Mouse (Mus musculus) heart, embryonic 16.5 days (tissue): Measurements from ENCODE around the gene Atp23. TPM values are rescaled to one million over a fixed set of nuclear protein-coding genes. Genes with fewer than 3 reads are reported as not detected.

Experiments used
- ATAC-seq: fragments of 200-750 bp; cut with Nextera tagmentation; replicated peaks from 2 replicates; pipeline ENCODE4 v1.8.0; 2017; ENCODE audit warnings: moderate number of reproducible peaks; ENCODE audit not compliant: insufficient read depth, low FRiP score; ENCODE audit errors: extremely low read depth
- H3K27ac ChIP-seq: fragments of 300-500 bp; sonication (generic); 2 replicates; pipeline ENCODE4 v1.5.1; 2014; ENCODE audit warnings: mild to moderate bottlenecking, low read length, control low read depth, moderate library complexity
- H3K27me3 ChIP-seq: fragments of 300-500 bp; sonication (generic); 2 replicates; pipeline ENCODE4 v1.6.1; 2014; ENCODE audit warnings: low read length, mixed read lengths; ENCODE audit not compliant: control insufficient read depth, insufficient read depth
- H3K36me3 ChIP-seq: fragments of 300-500 bp; sonication (generic); 2 replicates; pipeline ENCODE4 v1.6.1; 2014; ENCODE audit not compliant: control insufficient read depth, insufficient read depth
- H3K4me1 ChIP-seq: fragments of 300-500 bp; sonication (generic); 2 replicates; pipeline ENCODE4 v1.6.1; 2014; ENCODE audit warnings: low read length, mixed read lengths; ENCODE audit not compliant: control insufficient read depth, insufficient read depth
- H3K4me2 ChIP-seq: fragments of 300-500 bp; sonication (generic); 2 replicates; pipeline ENCODE4 v1.6.1; 2014; ENCODE audit warnings: low read depth, mild to moderate bottlenecking, control low read depth, low read length
- H3K4me3 ChIP-seq: fragments of 300-500 bp; sonication (generic); 2 replicates; pipeline ENCODE4 v1.5.1; 2014; ENCODE audit warnings: mild to moderate bottlenecking, control low read depth, low read length
- H3K9ac ChIP-seq: fragments of 300-500 bp; sonication (generic); 2 replicates; pipeline ENCODE4 v1.6.1; 2014; ENCODE audit warnings: low read length, control low read depth
- H3K9me3 ChIP-seq: fragments of 300-500 bp; sonication (generic); replicated peaks from 2 replicates; pipeline ENCODE4 v1.6.1; 2016; ENCODE audit warnings: low read length; ENCODE audit not compliant: control insufficient read depth
- WGBS: fragments of 180-500 bp; shearing (Covaris S2); extraction: QIAGEN DNeasy Blood & Tissue Kit; methylation state at CpG from one replicate; pipeline ENCODE4 v1.1.7; 2014; 5-methylcytosine and 5-hydroxymethylcytosine counted together
- polyA plus RNA-seq: library from polyadenylated mRNA; unstranded; fragments of >200 nt; fragmentation: Nextera tagmentation; extraction: Ambion mirVana; gene quantifications from 2 replicates; pipeline ENCODE4 v1.2.1, GENCODE M21; 2015

Gene Atp23
- polyA plus RNA-seq, 1 experiment from 2014 or later = 11.3 TPM

DNA sequence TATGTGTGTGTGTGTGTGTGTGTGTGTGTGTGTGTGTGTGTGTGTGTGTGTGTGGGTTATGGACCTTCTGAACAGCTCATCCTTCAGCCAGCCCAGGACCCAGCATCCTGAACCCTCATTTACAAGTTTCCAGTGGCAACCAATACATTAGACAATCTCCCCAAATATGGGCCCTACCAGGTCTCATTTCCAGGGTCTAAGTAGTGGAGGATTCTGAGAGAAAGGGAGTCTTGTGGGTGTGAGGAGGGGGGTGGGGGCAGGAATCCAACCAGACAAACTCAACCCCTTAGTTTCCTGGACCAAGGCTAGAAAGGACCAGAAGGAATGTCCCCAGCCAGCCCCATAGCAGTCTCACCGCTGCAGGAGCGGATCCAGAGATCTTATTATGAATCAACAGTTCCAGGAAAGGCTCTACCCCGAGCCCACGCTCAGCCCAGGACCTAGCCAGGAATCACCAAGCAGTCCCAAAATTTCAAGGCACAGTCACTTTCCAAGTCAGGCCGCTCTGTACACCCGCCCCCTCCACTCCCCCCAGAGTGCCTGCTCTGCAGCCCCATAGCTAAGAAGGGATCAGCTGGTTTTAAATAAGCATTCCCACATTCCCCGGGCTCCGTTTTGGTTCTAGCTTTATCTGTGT is 30.1 kb upstream of the Atp23 start:
- H3K36me3 ChIP-seq = no peaks in the 10 kb centered on the region
- H3K4me1 ChIP-seq = peaks cover 55% of the 10 kb centered on the region
- no peak overlapping the region for H3K4me3 ChIP-seq
- peak overlapping the region; percentile 47; the same call in 1 of the 2 replicates for H3K9ac ChIP-seq
- no peak; the same call in 1 of the 2 replicates for ATAC-seq
- H3K9me3 ChIP-seq = no peaks in the 10 kb centered on the region
- no peak overlapping the region for H3K4me2 ChIP-seq
- peak overlapping the region; percentile 94 for H3K27ac ChIP-seq
- WGBS = 36% methylated on average over 8 of the region's 8 CpGs
- H3K27me3 ChIP-seq = no peaks in the 10 kb centered on the region

DNA sequence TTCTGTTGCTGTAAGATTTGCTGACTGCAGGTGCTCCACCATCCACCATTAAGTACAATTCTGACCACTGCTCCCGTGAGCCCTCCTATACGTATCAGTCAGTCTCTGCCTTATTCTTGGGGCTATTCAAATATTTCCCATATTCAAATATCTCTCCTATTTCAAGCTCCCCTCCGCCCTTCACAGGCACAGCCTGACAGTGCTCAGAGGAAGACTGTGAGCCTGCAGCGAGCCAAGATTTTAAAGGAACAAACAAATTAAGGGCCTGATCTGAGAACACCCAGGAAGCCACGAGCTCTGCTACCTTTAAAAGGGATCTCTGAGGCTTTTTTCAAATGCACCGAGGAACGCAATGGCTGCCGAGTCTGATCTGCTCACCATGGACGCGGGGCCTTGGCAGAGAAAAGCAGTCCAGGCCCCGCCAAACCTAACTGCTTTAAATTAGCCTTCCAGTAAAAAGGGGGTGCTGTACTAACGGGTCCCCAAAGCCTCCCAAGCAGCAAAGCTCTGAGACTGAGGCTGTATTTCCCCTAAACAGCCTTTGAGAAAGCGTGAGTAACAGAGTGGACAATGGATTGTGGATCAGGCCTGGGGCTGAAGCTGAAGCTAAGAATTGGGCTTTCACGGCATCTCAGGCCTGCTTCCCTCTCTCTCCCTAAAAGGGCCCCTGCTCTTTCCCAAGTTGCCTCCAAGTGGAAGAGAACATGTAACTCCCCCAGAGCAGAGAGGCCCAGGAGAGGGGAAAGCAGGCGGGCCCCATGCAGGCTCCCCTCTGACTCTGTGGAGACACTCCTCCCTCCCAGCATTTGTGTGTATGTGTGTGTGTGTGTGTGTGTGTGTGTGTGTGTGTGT is 29.3 kb upstream of the Atp23 start:
- Histone ChIP-seq H3K27me3 (no peaks in the 10 kb centered on the region), H3K27ac (peak overlapping the region; percentile 94), H3K4me1 (peaks cover 48% of the 10 kb centered on the region), H3K9me3 (no peaks in the 10 kb centered on the region), H3K4me2 (peak overlapping the region; percentile 7), H3K4me3 (no peak overlapping the region), H3K9ac (peak overlapping the region; percentile 51), H3K36me3 (no peaks in the 10 kb centered on the region)
- 34% methylated on average over 15 of the region's 15 CpGs for WGBS
- ATAC-seq = peak; percentile 50

DNA sequence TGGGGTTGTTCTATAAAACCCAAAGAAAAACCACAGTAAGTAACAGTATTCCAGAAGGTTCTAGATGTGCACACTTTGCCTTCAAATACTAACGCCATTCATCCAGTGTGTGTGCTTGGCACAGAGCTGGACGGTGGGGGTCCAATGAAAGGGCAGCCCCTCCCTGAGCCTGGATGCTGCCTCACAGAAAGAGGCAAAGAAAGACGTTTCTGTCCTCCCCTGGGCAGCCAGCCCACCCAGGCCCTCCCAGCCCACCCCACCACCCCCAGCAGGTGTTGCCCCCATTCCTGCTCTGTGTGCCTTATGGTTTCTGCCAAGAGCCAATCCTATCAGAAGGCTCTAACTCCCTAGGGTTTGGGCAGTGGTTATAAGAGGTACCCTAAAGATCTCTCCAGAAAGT is 28.4 kb upstream of the Atp23 start:
- Histone ChIP-seq H3K4me3 (no peak overlapping the region), H3K9ac (no peak overlapping the region), H3K4me1 (peaks cover 45% of the 10 kb centered on the region), H3K27ac (peak overlapping the region; percentile 95), H3K4me2 (no peak overlapping the region), H3K36me3 (no peaks in the 10 kb centered on the region), H3K9me3 (no peaks in the 10 kb centered on the region), H3K27me3 (no peaks in the 10 kb centered on the region)
- 53% methylated on average over 3 of the region's 3 CpGs for WGBS
- ATAC-seq = no peak

DNA sequence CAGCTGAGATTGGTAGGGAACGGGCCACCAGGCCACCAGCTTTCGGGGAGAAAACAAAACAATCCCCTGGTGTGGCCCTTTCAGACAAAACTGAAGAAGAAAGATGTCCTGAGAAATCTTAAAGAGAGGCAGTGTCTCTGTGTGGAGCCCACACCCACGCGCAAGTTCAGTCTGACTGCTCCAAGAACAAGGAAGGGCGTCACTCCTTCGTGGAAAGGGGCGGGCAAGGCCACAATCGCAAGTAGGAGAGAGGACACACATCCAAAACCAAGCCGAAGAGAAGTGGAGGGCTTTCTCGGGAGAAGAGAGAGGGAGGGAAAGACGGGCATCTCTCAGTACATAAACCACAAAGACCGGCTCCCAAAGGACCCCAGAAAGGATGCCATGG is 27.7 kb upstream of the Atp23 start:
- H3K4me3 ChIP-seq = peak overlapping the region; percentile 66
- no peaks in the 10 kb centered on the region for H3K27me3 ChIP-seq
- H3K4me2 ChIP-seq = peak overlapping the region; percentile 84
- no peak for ATAC-seq
- no peaks in the 10 kb centered on the region for H3K9me3 ChIP-seq
- peak overlapping the region; percentile 95 for H3K27ac ChIP-seq
- peak overlapping the region; percentile 82 for H3K9ac ChIP-seq
- H3K4me1 ChIP-seq = peaks cover 47% of the 10 kb centered on the region
- 28% methylated on average over 12 of the region's 12 CpGs for WGBS
- no peaks in the 10 kb centered on the region for H3K36me3 ChIP-seq

DNA sequence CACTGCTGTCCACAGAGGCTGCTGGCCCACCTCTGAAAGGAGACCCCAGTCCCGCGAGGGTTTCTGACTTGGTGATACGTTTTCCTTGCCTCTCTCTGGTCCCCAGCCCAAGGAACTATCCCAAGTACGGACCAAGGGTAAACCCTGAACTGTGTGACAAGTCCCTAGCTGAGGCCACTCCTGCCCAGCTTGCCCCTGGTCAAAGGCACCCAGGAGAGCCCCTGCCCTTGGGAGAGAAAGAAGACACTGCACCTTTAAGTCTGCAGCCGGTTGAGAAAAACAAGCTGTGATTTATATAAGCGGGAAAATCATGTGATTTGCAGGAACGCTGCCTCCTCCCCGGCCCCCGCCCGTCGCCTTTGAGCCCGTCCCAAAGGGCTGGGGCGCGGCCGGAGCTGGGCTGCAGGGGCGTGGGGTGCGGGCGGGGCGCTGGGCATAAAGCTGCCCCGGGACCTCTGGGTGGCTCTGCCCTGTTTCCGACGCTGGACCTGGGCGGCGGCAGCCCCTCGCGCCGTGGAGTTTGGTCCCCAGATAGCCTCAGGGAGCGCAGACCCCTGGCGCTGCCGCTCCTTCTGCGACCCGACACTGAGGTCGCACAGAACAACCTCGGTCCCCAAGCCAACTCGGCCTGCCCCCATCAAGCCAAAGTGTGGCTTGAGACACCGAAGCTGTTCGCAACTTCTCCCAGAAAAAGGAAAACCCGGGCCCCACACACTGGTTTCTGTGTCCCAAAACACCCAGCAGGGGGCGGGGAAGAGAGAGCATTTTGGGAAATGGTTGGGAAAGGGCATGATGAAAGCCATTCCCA is 27.1 kb upstream of the Atp23 start:
- Histone ChIP-seq H3K9ac (peak overlapping the region; percentile 82), H3K4me1 (peaks cover 47% of the 10 kb centered on the region), H3K9me3 (no peaks in the 10 kb centered on the region), H3K36me3 (no peaks in the 10 kb centered on the region), H3K27ac (peak overlapping the region; percentile 95), H3K4me2 (peak overlapping the region; percentile 84), H3K4me3 (peak overlapping the region; percentile 66), H3K27me3 (no peaks in the 10 kb centered on the region)
- peak; percentile 75 for ATAC-seq
- 1% methylated on average over 39 of the region's 39 CpGs for WGBS

DNA sequence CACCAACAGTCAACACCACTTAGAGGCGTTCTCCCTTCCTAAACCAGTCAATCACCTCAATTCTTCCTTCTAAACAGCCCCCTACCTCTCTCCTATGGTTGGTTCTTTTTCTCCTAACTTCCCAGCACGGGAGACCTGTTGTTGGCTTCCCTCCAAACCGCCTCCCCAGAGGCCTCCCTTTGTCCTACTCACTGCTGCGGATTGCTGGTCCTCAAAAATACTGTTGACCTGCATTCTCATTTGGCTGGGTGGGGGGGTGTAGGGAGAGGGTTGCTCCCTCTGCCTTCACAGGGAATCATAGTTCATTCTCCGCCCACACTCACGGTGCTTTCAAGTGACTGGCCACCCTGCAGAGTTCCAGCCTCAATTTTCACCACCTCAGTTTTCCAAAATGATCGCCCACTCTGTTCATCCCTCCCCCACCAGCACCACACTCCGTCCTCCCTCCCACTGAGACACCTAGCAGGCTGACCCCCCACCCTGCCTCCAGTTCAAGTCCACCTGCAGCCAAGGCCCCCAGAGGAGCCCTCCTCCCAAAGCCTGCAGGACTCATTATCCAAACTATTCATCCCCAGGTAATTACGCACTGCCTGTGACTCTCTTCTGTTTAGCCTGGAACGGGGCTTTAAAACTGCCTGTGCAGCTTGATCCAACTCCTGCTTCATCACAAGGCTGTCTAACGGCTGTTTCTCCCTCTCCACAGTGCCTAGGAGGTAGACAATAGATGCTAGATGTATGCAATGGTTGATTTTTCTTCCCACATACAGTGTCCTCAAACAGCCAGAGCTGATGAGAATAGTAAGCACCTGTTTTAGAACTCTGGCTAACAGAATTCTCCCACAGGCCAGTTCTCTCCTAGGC is 26.2 kb upstream of the Atp23 start:
- peak overlapping the region; percentile 82 for H3K9ac ChIP-seq
- H3K4me2 ChIP-seq = peak overlapping the region; percentile 84
- no peaks in the 10 kb centered on the region for H3K27me3 ChIP-seq
- WGBS = 31% methylated on average over 11 of the region's 11 CpGs
- no peak for ATAC-seq
- H3K9me3 ChIP-seq = no peaks in the 10 kb centered on the region
- peaks cover 47% of the 10 kb centered on the region for H3K4me1 ChIP-seq
- no peaks in the 10 kb centered on the region for H3K36me3 ChIP-seq
- peak overlapping the region; percentile 66 for H3K4me3 ChIP-seq
- peak overlapping the region; percentile 95 for H3K27ac ChIP-seq

DNA sequence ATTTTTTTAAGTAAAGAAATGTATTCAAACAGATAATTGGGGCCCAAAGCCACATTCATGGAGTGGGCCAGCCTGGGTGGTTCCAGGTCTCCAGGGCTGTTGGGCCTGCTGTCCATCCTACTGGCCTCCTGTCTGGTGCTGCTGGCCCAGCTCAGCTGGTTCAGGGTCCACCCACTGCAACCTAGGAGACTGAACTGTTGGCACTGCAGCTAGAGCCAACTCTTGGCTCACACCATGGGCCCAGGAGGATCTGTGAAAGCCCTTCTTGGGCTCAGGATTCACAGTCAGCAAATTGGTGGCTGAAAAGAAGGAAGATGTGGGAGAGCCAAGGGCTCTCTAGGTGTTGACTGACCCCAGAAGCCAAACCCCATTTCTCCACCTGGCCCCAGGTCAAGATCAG is 24.2 kb upstream of the Atp23 start:
- no peak for ATAC-seq
- H3K4me3 ChIP-seq = no peak overlapping the region
- no peaks in the 10 kb centered on the region for H3K9me3 ChIP-seq
- no peaks in the 10 kb centered on the region for H3K36me3 ChIP-seq
- no peak overlapping the region for H3K4me2 ChIP-seq
- H3K27me3 ChIP-seq = no peaks in the 10 kb centered on the region
- H3K4me1 ChIP-seq = peaks cover 31% of the 10 kb centered on the region
- no peak overlapping the region for H3K9ac ChIP-seq
- H3K27ac ChIP-seq = no peak overlapping the region

DNA sequence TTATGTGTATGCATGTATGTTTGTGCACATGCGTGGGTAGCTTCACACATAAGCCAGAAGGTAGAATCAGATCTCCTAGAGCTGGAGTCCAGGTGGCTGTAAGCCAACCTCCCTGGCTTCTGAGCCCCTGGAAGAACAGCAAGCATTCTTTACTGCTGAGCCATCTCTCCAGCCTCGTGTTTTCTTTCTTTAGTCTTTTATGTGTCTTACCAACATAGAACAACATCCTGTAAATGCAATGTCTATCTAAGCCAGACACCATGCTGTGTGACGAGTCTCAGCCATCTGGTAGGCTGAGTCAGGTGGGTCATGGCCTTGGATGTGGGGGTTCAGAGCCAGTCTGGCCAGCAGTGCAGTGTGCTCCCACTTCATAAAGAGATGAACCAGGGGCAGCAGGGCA is 22.9 kb upstream of the Atp23 start:
- H3K27ac ChIP-seq = peak overlapping the region; percentile 53
- no peaks in the 10 kb centered on the region for H3K27me3 ChIP-seq
- no peak overlapping the region for H3K4me3 ChIP-seq
- peaks cover 24% of the 10 kb centered on the region for H3K4me1 ChIP-seq
- H3K4me2 ChIP-seq = no peak overlapping the region
- no peaks in the 10 kb centered on the region for H3K36me3 ChIP-seq
- peaks cover 7% of the 10 kb centered on the region for H3K9me3 ChIP-seq
- 32% methylated on average over 3 of the region's 3 CpGs for WGBS
- no peak for ATAC-seq
- H3K9ac ChIP-seq = no peak overlapping the region
